Mouse (Mus musculus): ENCODE measurements around the gene Klhl26. TPM values are rescaled to one million over a fixed set of nuclear protein-coding genes. Genes with fewer than 3 reads are reported as not detected.

The Klhl26 gene
- polyA plus RNA-seq, 1 experiment: 62.4 TPM

- Histone ChIP-seq H3K27me3 (ENCODE audit: control insufficient read depth, insufficient read depth, low read length) (no peaks in the 10 kb centered on the region), H3K27ac (ENCODE audit: insufficient read depth, low read length) (peak overlapping the region; percentile 29; the same call in 1 of the 2 replicates), H3K4me1 (ENCODE audit: control insufficient read depth, insufficient read depth, low read length) (peaks cover 17% of the 10 kb centered on the region), H3K4me3 (replicated peaks; ENCODE audit: insufficient read depth, low read depth, low read length) (no peak overlapping the region)
- TF ChIP-seq POLR2A (IDR thresholded peaks at IDR 0.05; ENCODE audit: borderline replicate concordance, insufficient read depth, low read length) (no peak), CTCF (IDR thresholded peaks at IDR 0.05; ENCODE audit: borderline replicate concordance, insufficient read depth, low read depth, low read length) (no peak)
- 8% methylated on average over 18 of the region's 19 CpGs for WGBS
- DNase-seq: peak; percentile 57 to 62
Observed at GRCm38 (mm10) chr8:70447639-70448420, 28.9 kb downstream of the Klhl26 start.

DNA sequence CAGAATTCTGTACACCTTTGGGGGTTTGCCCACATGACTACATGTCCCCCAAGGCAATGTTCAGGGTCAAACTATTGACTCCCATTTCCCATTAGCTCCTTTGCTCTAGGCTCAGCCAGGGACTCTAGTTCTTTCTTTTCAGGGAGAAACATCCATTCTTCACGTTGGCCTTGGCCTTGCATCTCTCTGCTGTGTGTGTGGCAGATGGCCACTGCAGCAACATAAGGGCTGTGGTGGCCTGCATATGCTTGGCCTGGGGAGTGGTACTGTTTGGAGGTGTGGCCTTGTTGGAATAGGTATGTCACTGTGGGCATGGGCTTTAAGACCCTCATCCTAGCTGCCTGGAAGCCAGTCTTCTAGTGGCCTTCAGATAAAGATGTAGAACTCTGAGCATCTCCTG lies 30.8 kb downstream of the Klhl26 start:
- TF ChIP-seq CTCF (IDR thresholded peaks at IDR 0.05; ENCODE audit: borderline replicate concordance, insufficient read depth, low read depth, low read length) (no peak), POLR2A (IDR thresholded peaks at IDR 0.05; ENCODE audit: borderline replicate concordance, insufficient read depth, low read length) (no peak)
- 5% methylated on average over 1 of the region's 1 CpGs for WGBS
- H3K4me1 ChIP-seq (ENCODE audit: control insufficient read depth, insufficient read depth, low read length): peaks cover 13% of the 10 kb centered on the region
- H3K4me3 ChIP-seq (replicated peaks; ENCODE audit: insufficient read depth, low read depth, low read length): no peak overlapping the region
- no peaks in the 10 kb centered on the region for H3K27me3 ChIP-seq (ENCODE audit: control insufficient read depth, insufficient read depth, low read length)
- H3K27ac ChIP-seq (ENCODE audit: insufficient read depth, low read length): no peak overlapping the region
- DNase-seq: no peak

DNA sequence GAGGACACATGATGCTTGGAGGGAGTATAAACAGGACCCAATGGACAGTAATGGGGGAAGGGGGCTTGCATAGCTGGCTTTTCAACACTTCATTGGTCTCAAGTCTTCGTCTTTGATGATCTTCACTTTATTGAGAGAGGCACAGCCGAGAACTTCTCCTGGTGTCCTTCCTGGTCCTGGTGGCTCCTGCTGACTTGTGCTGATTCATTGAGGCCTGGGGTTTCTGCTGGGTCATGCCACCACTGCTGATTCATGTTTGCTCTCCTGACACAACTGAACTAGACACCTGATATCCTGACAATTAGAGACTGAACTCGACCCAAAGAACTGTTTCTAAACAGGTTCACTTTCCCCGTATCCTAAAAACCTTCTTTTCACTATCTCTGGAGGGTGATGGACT lies 33.4 kb downstream of the Klhl26 start:
- 87% methylated on average over 4 of the region's 4 CpGs for WGBS
- Histone ChIP-seq H3K27ac (ENCODE audit: insufficient read depth, low read length) (no peak overlapping the region), H3K27me3 (ENCODE audit: control insufficient read depth, insufficient read depth, low read length) (no peaks in the 10 kb centered on the region), H3K4me3 (replicated peaks; ENCODE audit: insufficient read depth, low read depth, low read length) (no peak overlapping the region), H3K4me1 (ENCODE audit: control insufficient read depth, insufficient read depth, low read length) (peaks cover 13% of the 10 kb centered on the region)
- no peak for TF ChIP-seq CTCF (IDR thresholded peaks at IDR 0.05; ENCODE audit: borderline replicate concordance, insufficient read depth, low read depth, low read length)
- TF ChIP-seq POLR2A (IDR thresholded peaks at IDR 0.05; ENCODE audit: borderline replicate concordance, insufficient read depth, low read length): no peak
- no peak for DNase-seq

DNA sequence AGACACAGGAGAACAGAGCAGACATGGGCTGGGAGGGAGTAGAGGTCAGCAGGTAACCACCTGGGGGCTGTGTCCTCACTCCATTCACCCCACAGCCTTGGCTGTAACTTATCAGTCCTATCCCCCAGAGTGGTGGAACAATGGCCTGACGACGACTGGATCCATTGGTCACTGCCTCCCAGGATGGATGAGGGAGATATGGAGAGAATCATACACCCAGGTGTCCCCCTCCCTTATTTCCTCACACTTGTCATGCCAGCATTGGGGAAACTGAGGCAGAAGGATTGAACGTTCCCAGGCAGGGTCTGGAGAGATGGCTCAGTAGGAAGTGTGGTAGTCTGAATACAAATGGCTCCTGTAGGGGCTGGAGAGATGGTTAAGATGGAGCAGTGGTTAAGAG lies 35.2 kb downstream of the Klhl26 start:
- Histone ChIP-seq H3K27ac (ENCODE audit: insufficient read depth, low read length) (no peak overlapping the region), H3K27me3 (ENCODE audit: control insufficient read depth, insufficient read depth, low read length) (no peaks in the 10 kb centered on the region), H3K4me3 (replicated peaks; ENCODE audit: insufficient read depth, low read depth, low read length) (no peak overlapping the region), H3K4me1 (ENCODE audit: control insufficient read depth, insufficient read depth, low read length) (peaks cover 17% of the 10 kb centered on the region)
- WGBS: 63% methylated on average over 3 of the region's 3 CpGs
- no peak for TF ChIP-seq CTCF (IDR thresholded peaks at IDR 0.05; ENCODE audit: borderline replicate concordance, insufficient read depth, low read depth, low read length)
- no peak for DNase-seq

DNA sequence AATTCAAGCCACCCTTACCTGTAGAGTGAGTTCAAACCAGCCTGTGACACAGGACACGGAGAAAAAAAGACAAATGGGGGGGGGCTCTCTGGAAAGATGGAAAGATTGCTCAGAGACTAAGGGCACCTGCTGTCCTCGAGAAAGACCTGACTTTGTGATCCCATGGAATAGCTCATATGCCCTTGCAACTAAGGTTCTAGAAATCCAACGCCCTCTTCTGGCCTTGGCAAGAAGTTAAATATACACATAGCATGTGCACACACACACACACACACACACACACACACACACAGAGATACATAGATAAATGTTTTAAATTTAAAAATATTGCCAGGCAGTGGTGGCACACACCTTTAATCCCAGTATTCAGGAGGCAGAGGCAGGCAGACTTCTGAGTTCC lies 36.5 kb downstream of the Klhl26 start:
- no peak overlapping the region for H3K4me3 ChIP-seq (replicated peaks; ENCODE audit: insufficient read depth, low read depth, low read length)
- TF ChIP-seq POLR2A (IDR thresholded peaks at IDR 0.05; ENCODE audit: borderline replicate concordance, insufficient read depth, low read length) (no peak), CTCF (IDR thresholded peaks at IDR 0.05; ENCODE audit: borderline replicate concordance, insufficient read depth, low read depth, low read length) (no peak)
- DNase-seq: no peak
- 55% methylated on average over 3 of the region's 3 CpGs for WGBS
- H3K4me1 ChIP-seq (ENCODE audit: control insufficient read depth, insufficient read depth, low read length): peaks cover 24% of the 10 kb centered on the region
- no peak overlapping the region for H3K27ac ChIP-seq (ENCODE audit: insufficient read depth, low read length)
- H3K27me3 ChIP-seq (ENCODE audit: control insufficient read depth, insufficient read depth, low read length): no peaks in the 10 kb centered on the region

DNA sequence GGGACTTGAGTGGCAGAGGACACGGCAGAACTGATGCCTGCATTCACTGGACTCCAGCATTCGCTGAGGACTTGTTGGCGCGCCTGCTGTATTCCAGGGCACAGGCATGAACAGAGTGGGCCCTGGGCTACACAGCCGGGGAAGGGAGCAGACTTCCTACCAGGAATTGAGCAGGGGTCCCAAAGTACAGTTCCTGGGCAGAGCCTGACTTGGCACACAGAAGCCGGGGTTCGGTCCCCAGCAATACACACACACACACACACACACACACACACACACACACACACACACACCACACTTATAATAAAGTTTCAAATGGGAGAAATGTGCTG lies 37.0 kb downstream of the Klhl26 start:
- WGBS: 0% methylated on average over 7 of the region's 7 CpGs
- H3K27ac ChIP-seq (ENCODE audit: insufficient read depth, low read length): peak overlapping the region; percentile 36
- H3K4me1 ChIP-seq (ENCODE audit: control insufficient read depth, insufficient read depth, low read length): peaks cover 28% of the 10 kb centered on the region
- H3K27me3 ChIP-seq (ENCODE audit: control insufficient read depth, insufficient read depth, low read length): no peaks in the 10 kb centered on the region
- no peak for DNase-seq
- peak overlapping the region; percentile 57 for H3K4me3 ChIP-seq (replicated peaks; ENCODE audit: insufficient read depth, low read depth, low read length)
- no peak for TF ChIP-seq POLR2A (IDR thresholded peaks at IDR 0.05; ENCODE audit: borderline replicate concordance, insufficient read depth, low read length)
- no peak for TF ChIP-seq CTCF (IDR thresholded peaks at IDR 0.05; ENCODE audit: borderline replicate concordance, insufficient read depth, low read depth, low read length)

DNA sequence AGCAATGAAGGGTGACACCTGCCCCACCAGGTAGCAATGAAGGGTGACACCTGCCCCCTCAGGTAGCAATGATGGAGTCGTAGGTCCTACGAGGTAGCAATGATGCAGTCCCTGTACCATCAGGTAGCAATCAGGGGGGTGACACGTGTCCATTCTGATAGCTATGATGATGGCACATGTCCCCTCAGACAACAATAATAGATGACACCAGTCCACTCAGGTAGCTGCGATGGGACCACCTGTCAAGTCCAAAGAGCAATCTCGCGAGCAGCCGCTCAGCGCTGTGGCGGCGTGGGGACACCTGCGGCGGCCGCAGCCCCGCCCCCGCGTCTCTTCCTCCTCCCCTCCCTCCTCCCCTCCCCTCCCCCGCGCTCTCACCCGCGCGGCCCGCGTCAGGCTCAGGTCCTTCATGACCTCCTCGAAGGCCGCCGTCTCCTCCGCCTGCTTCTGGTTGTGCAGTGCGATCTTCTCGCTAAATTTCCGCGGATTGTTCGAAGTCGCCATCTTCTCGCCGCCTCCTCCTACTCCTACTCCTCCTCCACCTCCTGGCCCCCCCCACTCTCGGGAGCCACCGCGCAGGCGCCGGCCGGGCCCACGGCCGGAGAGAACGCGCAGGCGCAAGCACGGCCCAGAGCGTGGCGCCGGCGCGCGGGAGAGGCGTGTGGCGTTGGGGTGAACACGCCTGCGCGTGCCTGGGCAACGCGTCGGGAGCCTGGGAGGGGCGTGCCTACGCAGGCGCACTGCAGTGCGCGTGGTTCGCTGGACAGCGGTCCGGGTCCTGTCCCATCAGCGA lies 37.5 kb downstream of the Klhl26 start, which contains the start of gene Crtc1:
TSS of gene Crtc1 (minus strand) at position 525 of the 793 bp plus-strand sequence.
- peak; percentile 97 to 99 for DNase-seq
- under 1% methylated on average over 70 of the region's 70 CpGs for WGBS
- peak within 1 kb of the TSS; percentile 76 for H3K27ac ChIP-seq (ENCODE audit: insufficient read depth, low read length)
- TF ChIP-seq CTCF (IDR thresholded peaks at IDR 0.05; ENCODE audit: borderline replicate concordance, insufficient read depth, low read depth, low read length) (no peak), POLR2A (IDR thresholded peaks at IDR 0.05; ENCODE audit: borderline replicate concordance, insufficient read depth, low read length) (peak; percentile 95)
- peak within 1 kb of the TSS; percentile 87 for H3K4me3 ChIP-seq (replicated peaks; ENCODE audit: insufficient read depth, low read depth, low read length)
- peaks cover 34% of the 10 kb centered on the region for H3K4me1 ChIP-seq (ENCODE audit: control insufficient read depth, insufficient read depth, low read length)
- no peaks in the 10 kb centered on the region for H3K27me3 ChIP-seq (ENCODE audit: control insufficient read depth, insufficient read depth, low read length)

DNA sequence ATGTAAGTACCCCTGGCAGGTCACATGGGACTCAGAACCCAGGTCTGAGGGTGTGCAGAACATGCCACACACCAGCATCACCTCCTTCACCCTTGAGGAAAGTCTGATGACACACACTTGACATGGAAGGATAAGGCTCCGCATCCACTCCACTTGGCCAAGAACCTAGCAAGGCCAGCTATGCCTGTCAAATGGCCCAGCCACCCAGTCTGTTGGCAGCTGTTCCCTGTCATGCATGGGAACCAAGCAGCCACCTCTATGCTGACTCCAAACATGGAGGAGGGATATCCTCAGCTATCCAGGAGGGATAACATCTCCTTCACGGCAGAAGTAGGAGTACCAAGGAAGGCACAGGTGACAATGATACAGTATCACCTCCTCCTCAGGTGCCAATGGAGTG lies 38.3 kb downstream of the Klhl26 start:
- TF ChIP-seq POLR2A (IDR thresholded peaks at IDR 0.05; ENCODE audit: borderline replicate concordance, insufficient read depth, low read length) (no peak), CTCF (IDR thresholded peaks at IDR 0.05; ENCODE audit: borderline replicate concordance, insufficient read depth, low read depth, low read length) (no peak)
- 32% methylated on average over 2 of the region's 2 CpGs for WGBS
- no peaks in the 10 kb centered on the region for H3K27me3 ChIP-seq (ENCODE audit: control insufficient read depth, insufficient read depth, low read length)
- DNase-seq: no peak
- H3K4me3 ChIP-seq (replicated peaks; ENCODE audit: insufficient read depth, low read depth, low read length): peak overlapping the region; percentile 87
- peaks cover 34% of the 10 kb centered on the region for H3K4me1 ChIP-seq (ENCODE audit: control insufficient read depth, insufficient read depth, low read length)
- H3K27ac ChIP-seq (ENCODE audit: insufficient read depth, low read length): peak overlapping the region; percentile 35

Data from cerebellum, adult 2 months (tissue).